Mouse (Mus musculus): Measurements from ENCODE around the gene Gpm6b.

- TF ChIP-seq POLR2A (IDR thresholded peaks at IDR 0.05; ENCODE audit: borderline replicate concordance, insufficient read depth, low read length) (no peak), CTCF (IDR thresholded peaks at IDR 0.05; ENCODE audit: borderline replicate concordance, insufficient read depth, low read depth, low read length) (no peak)
Measured at GRCm38 (mm10) chrX:166376681-166377328, 138.1 kb downstream of the Gpm6b start.
